Mouse (Mus musculus) lung, embryonic 14.5 days (tissue): ENCODE data around the gene Mmp21. TPM values are rescaled to one million over a fixed set of nuclear protein-coding genes. Genes with fewer than 3 reads are reported as not detected.

Experiments
- ATAC-seq: fragments of 200-750 bp; cut with Nextera tagmentation; 2 replicates; pipeline ENCODE4 v1.8.0; 2017; ENCODE audit warnings: mild to moderate bottlenecking, moderate TSS enrichment, moderate library complexity; ENCODE audit not compliant: insufficient read depth
- DNase-seq: peaks from one replicate; pipeline ENCODE4 v3.0.0-alpha.2; 2015
- H3K27ac ChIP-seq: fragments of 300-500 bp; sonication (generic); 2 replicates; pipeline ENCODE4 v1.5.1; 2014; ENCODE audit warnings: low read depth, mild to moderate bottlenecking, moderate library complexity
- H3K27me3 ChIP-seq: fragments of 300-500 bp; sonication (generic); 2 replicates; pipeline ENCODE4 v1.6.1; 2014; ENCODE audit warnings: low read length, control low read depth; ENCODE audit not compliant: insufficient read depth
- H3K36me3 ChIP-seq: fragments of 300-500 bp; sonication (generic); 2 replicates; pipeline ENCODE4 v1.6.1; 2014; ENCODE audit warnings: control low read depth; ENCODE audit not compliant: insufficient read depth
- H3K4me1 ChIP-seq: fragments of 300-500 bp; sonication (generic); 2 replicates; pipeline ENCODE4 v1.6.1; 2014; ENCODE audit warnings: antibody characterized with exemption, control low read depth; ENCODE audit not compliant: insufficient read depth
- H3K4me2 ChIP-seq: fragments of 300-500 bp; sonication (generic); 2 replicates; pipeline ENCODE4 v1.6.1; 2014; ENCODE audit warnings: mild to moderate bottlenecking
- H3K4me3 ChIP-seq: fragments of 300-500 bp; sonication (generic); 2 replicates; pipeline ENCODE4 v1.5.1; 2014; ENCODE audit warnings: low read depth, low read length
- H3K9ac ChIP-seq: fragments of 300-500 bp; sonication (generic); 2 replicates; pipeline ENCODE4 v1.6.1; 2014
- H3K9me3 ChIP-seq: fragments of 300-500 bp; sonication (generic); 2 replicates; pipeline ENCODE4 v1.6.1; 2016; ENCODE audit warnings: low read depth, low read length, control low read depth
- CTCF ChIP-seq: IDR thresholded peaks from 2 replicates; pipeline ENCODE4 v1.5.1; 2016; ENCODE audit warnings: antibody characterized with exemption, low read depth
- WGBS: fragments of 180-500 bp; shearing (Covaris S2); extraction: QIAGEN DNeasy Blood & Tissue Kit; methylation state at CpG from one replicate; pipeline ENCODE4 v1.1.7; 2014; 5-methylcytosine and 5-hydroxymethylcytosine counted together
- polyA plus RNA-seq: library from polyadenylated mRNA; unstranded; fragments of >200 nt; fragmentation: Nextera tagmentation; extraction: Ambion mirVana; gene quantifications from 2 replicates; pipeline ENCODE4 v1.2.1, GENCODE M21; 2014

The Mmp21 gene
- polyA plus RNA-seq, 1 experiment from 2014 or later = 0.11 TPM

GRCm38 (mm10) chr7:133636738-133637352 lies 43.0 kb downstream of the Mmp21 start:
- peak; percentile 97 for DNase-seq
- Histone ChIP-seq H3K4me2 (peak overlapping the region; percentile 81), H3K4me1 (no peaks in the 10 kb centered on the region), H3K9me3 (no peaks in the 10 kb centered on the region), H3K27ac (peak overlapping the region; percentile 91), H3K9ac (peak overlapping the region; percentile 75), H3K4me3 (peak overlapping the region; percentile 83), H3K36me3 (peaks cover 25% of the 10 kb centered on the region), H3K27me3 (no peaks in the 10 kb centered on the region)
- peak; percentile 86 for TF ChIP-seq CTCF
- 2% methylated on average over 21 of the region's 21 CpGs for WGBS
- peak; percentile 35 for ATAC-seq

DNA sequence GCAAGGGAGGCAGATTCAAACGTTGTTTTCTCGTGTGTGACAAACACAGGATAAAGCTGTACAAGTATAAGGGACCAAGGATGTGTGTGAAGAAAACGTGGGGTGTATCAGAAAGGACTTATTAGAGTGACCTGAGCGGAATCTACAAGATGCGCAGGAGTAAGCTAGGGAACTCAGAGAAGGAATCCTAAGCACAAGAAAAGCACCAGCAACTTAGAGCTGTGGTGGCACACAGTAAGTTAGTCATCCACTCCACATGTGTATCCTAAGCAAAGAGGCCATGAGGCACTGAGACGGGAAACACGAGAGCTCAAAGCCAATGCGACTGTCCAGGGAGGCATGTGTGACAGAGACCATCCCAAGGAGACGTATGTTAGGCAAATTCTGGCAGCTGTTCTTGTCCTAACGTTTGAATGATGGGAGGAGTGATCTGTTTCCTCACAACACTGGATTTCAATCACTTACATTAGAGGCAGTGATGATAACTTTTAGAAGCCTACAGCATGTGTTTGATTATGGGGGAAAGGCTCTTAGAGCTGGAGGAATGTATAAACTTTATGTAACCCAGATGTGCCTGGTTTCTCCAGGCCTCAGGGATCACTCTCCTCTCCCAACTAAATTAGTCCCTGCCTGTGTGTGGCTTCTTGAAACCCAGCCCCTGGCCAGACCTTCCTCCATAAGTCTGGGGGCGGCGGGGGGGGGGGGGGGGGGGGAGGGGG lies 44.8 kb downstream of the Mmp21 start:
- ATAC-seq = no peak
- H3K4me2 ChIP-seq = no peak overlapping the region
- TF ChIP-seq CTCF = no peak
- H3K4me3 ChIP-seq = no peak overlapping the region
- 44% methylated on average over 10 of the region's 12 CpGs for WGBS
- no peaks in the 10 kb centered on the region for H3K4me1 ChIP-seq
- no peaks in the 10 kb centered on the region for H3K27me3 ChIP-seq
- no peaks in the 10 kb centered on the region for H3K9me3 ChIP-seq
- H3K36me3 ChIP-seq = peaks cover 10% of the 10 kb centered on the region
- peak; percentile 29 for DNase-seq
- peak overlapping the region; percentile 3; the same call in 1 of the 2 replicates for H3K27ac ChIP-seq
- no peak overlapping the region for H3K9ac ChIP-seq

DNA sequence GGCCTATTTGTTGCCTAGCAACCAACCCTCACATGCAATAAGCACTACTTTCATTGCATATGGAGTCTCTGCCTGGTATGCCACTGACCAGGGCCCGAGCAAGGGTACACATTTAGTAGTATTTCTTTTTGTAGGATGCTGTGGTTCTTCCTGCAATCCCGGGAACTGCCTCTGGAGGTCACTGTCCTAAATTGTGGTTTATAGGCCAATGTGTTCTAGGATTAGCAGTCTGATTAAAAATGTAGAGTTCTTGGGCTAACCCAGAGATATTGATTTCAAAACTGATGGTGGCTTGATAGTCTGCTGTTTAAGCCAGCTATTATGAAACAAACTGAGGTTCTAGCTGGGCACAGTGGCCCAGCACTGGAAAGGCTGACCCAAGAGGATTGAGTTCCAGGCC lies 47.4 kb downstream of the Mmp21 start:
- Histone ChIP-seq H3K36me3 (no peaks in the 10 kb centered on the region), H3K9me3 (no peaks in the 10 kb centered on the region), H3K4me1 (no peaks in the 10 kb centered on the region), H3K27ac (no peak overlapping the region), H3K4me3 (no peak overlapping the region), H3K27me3 (no peaks in the 10 kb centered on the region), H3K9ac (no peak overlapping the region), H3K4me2 (no peak overlapping the region)
- DNase-seq = peak; percentile 80
- ATAC-seq = no peak
- TF ChIP-seq CTCF = peak; percentile 59
- 18% methylated on average over 2 of the region's 2 CpGs for WGBS

- H3K36me3 ChIP-seq = no peaks in the 10 kb centered on the region
- 63% methylated on average over 5 of the region's 5 CpGs for WGBS
- no peaks in the 10 kb centered on the region for H3K27me3 ChIP-seq
- no peak overlapping the region for H3K27ac ChIP-seq
- no peak overlapping the region for H3K9ac ChIP-seq
- no peaks in the 10 kb centered on the region for H3K9me3 ChIP-seq
- ATAC-seq = no peak
- no peak for TF ChIP-seq CTCF
- no peak for DNase-seq
- no peak overlapping the region for H3K4me2 ChIP-seq
- no peaks in the 10 kb centered on the region for H3K4me1 ChIP-seq
- H3K4me3 ChIP-seq = no peak overlapping the region
Observed at GRCm38 (mm10) chr7:133630821-133631220, 49.0 kb downstream of the Mmp21 start.

- ATAC-seq (peak; percentile 80), DNase-seq (peak; percentile 77)
- H3K4me1 ChIP-seq = no peaks in the 10 kb centered on the region
- no peak overlapping the region for H3K4me3 ChIP-seq
- no peaks in the 10 kb centered on the region for H3K36me3 ChIP-seq
- H3K27me3 ChIP-seq = no peaks in the 10 kb centered on the region
- no peaks in the 10 kb centered on the region for H3K9me3 ChIP-seq
- H3K27ac ChIP-seq = 0 out of 2 replicates have a peak overlapping the region, but pooled peaks have one; percentile 33
- no peak overlapping the region for H3K9ac ChIP-seq
- TF ChIP-seq CTCF = no peak
- no peak overlapping the region for H3K4me2 ChIP-seq
- WGBS = 24% methylated on average over 14 of the region's 14 CpGs
Observed at GRCm38 (mm10) chr7:133627184-133627936, 52.5 kb downstream of the Mmp21 start.

Other genes starting within 250 kb of the Mmp21 start
- 0.32 TPM in 1 of 2 replicates, not detected in the other for gene Tex36, start 77.9 kb downstream of the Mmp21 start, polyA plus RNA-seq
- 22.8 and 25.0 TPM in 2 replicates for gene Edrf1, start 42.5 kb downstream of the Mmp21 start, polyA plus RNA-seq
- 180 and 181 TPM in 2 replicates for gene Bccip, start 29.3 kb upstream of the Mmp21 start, polyA plus RNA-seq
- gene Uros, start 30.0 kb upstream of the Mmp21 start, polyA plus RNA-seq = 27.0 TPM in 2 replicates
- gene Fank1, start 96.8 kb upstream of the Mmp21 start, polyA plus RNA-seq = 0.29 and 0.30 TPM in 2 replicates
- 22.6 and 24.5 TPM in 2 replicates for gene Dhx32, start 102.7 kb upstream of the Mmp21 start, polyA plus RNA-seq